Mouse (Mus musculus): ENCODE measurements at regions not wholly inside any gene's neighbourhood (a gene's known extent, or its start where the extent isn't known, plus 50 kb on each side); places are given as distances from the start of the nearest gene placed in this dataset.

GRCm38 (mm10) chr13:102250884-102251283 is 442.5 kb upstream of the Cd180 start:
- 0 out of 2 replicates have a peak, but pooled peaks cover 2% of the 10 kb centered on the region for H3K4me1 ChIP-seq (ENCODE audit: insufficient read depth, low read length)
- H3K9me3 ChIP-seq (ENCODE audit: low read length), result no peaks in the 10 kb centered on the region
- H3K27ac ChIP-seq (ENCODE audit: low read length), result no peak overlapping the region
- no peak overlapping the region for H3K9ac ChIP-seq (replicated peaks; ENCODE audit: low read length)
- no peaks in the 10 kb centered on the region for H3K36me3 ChIP-seq (ENCODE audit: insufficient read depth, low read length)
- ATAC-seq (ENCODE audit: low FRiP score, low TSS enrichment), result no peak
- H3K27me3 ChIP-seq (ENCODE audit: insufficient read depth, low read length), result no peaks in the 10 kb centered on the region
- H3K4me2 ChIP-seq (replicated peaks; ENCODE audit: low read depth, low read length), result no peak overlapping the region
- WGBS, result 68% methylated on average over 2 of the region's 2 CpGs
- no peak overlapping the region for H3K4me3 ChIP-seq (ENCODE audit: low read length)

- Histone ChIP-seq H3K36me3 (ENCODE audit: insufficient read depth, low read length) (no peaks in the 10 kb centered on the region), H3K4me1 (ENCODE audit: insufficient read depth, low read length) (0 out of 2 replicates have a peak, but pooled peaks cover 2% of the 10 kb centered on the region), H3K9me3 (ENCODE audit: low read length) (no peaks in the 10 kb centered on the region), H3K27me3 (ENCODE audit: insufficient read depth, low read length) (no peaks in the 10 kb centered on the region), H3K9ac (replicated peaks; ENCODE audit: low read length) (no peak overlapping the region), H3K27ac (ENCODE audit: low read length) (no peak overlapping the region), H3K4me3 (ENCODE audit: low read length) (no peak overlapping the region), H3K4me2 (replicated peaks; ENCODE audit: low read depth, low read length) (no peak overlapping the region)
- 94% methylated on average over 5 of the region's 5 CpGs for WGBS
- no peak for ATAC-seq (ENCODE audit: low FRiP score, low TSS enrichment)
These were observed 441.6 kb upstream of the Cd180 start for GRCm38 (mm10) chr13:102251709-102252108.

- no peak overlapping the region for H3K27ac ChIP-seq (ENCODE audit: low read length)
These were observed 437.7 kb upstream of the Cd180 start for GRCm38 (mm10) chr13:102255401-102256371.

GRCm38 (mm10) chr13:102258207-102258606 is 435.2 kb upstream of the Cd180 start:
- H3K4me2 ChIP-seq (replicated peaks; ENCODE audit: low read depth, low read length), result no peak overlapping the region
- no peaks in the 10 kb centered on the region for H3K9me3 ChIP-seq (ENCODE audit: low read length)
- no peaks in the 10 kb centered on the region for H3K27me3 ChIP-seq (ENCODE audit: insufficient read depth, low read length)
- ATAC-seq (ENCODE audit: low FRiP score, low TSS enrichment), result no peak
- no peak overlapping the region for H3K4me3 ChIP-seq (ENCODE audit: low read length)
- no peaks in the 10 kb centered on the region for H3K36me3 ChIP-seq (ENCODE audit: insufficient read depth, low read length)
- no peaks in the 10 kb centered on the region for H3K4me1 ChIP-seq (ENCODE audit: insufficient read depth, low read length)
- H3K27ac ChIP-seq (ENCODE audit: low read length), result no peak overlapping the region
- 91% methylated on average over 8 of the region's 8 CpGs for WGBS
- H3K9ac ChIP-seq (replicated peaks; ENCODE audit: low read length), result no peak overlapping the region

More at GRCm38 (mm10) chr13:102255401-102256371, 437.7 kb upstream of the Cd180 start:
- 0 out of 2 replicates have a peak, but pooled peaks cover 2% of the 10 kb centered on the region for H3K4me1 ChIP-seq (ENCODE audit: insufficient read depth, low read length)
- H3K9ac ChIP-seq (replicated peaks; ENCODE audit: low read length), result no peak overlapping the region
- no peaks in the 10 kb centered on the region for H3K27me3 ChIP-seq (ENCODE audit: insufficient read depth, low read length)
- no peaks in the 10 kb centered on the region for H3K9me3 ChIP-seq (ENCODE audit: low read length)
- H3K4me3 ChIP-seq (ENCODE audit: low read length), result no peak overlapping the region
- no peak overlapping the region for H3K4me2 ChIP-seq (replicated peaks; ENCODE audit: low read depth, low read length)
- ATAC-seq (ENCODE audit: low FRiP score, low TSS enrichment), result no peak
- WGBS, result 68% methylated on average over 7 of the region's 7 CpGs
- no peaks in the 10 kb centered on the region for H3K36me3 ChIP-seq (ENCODE audit: insufficient read depth, low read length)

GRCm38 (mm10) chr13:102273818-102274217 is 419.5 kb upstream of the Cd180 start:
- Histone ChIP-seq H3K4me1 (ENCODE audit: insufficient read depth, low read length) (no peaks in the 10 kb centered on the region), H3K27ac (ENCODE audit: low read length) (no peak overlapping the region), H3K9ac (replicated peaks; ENCODE audit: low read length) (no peak overlapping the region), H3K4me2 (replicated peaks; ENCODE audit: low read depth, low read length) (no peak overlapping the region), H3K36me3 (ENCODE audit: insufficient read depth, low read length) (no peaks in the 10 kb centered on the region), H3K4me3 (ENCODE audit: low read length) (no peak overlapping the region), H3K27me3 (ENCODE audit: insufficient read depth, low read length) (no peaks in the 10 kb centered on the region), H3K9me3 (ENCODE audit: low read length) (no peaks in the 10 kb centered on the region)
- ATAC-seq (ENCODE audit: low FRiP score, low TSS enrichment), result no peak
- 91% methylated on average over 3 of the region's 3 CpGs for WGBS

- no peaks in the 10 kb centered on the region for H3K27me3 ChIP-seq (ENCODE audit: insufficient read depth, low read length)
- H3K4me2 ChIP-seq (replicated peaks; ENCODE audit: low read depth, low read length), result no peak overlapping the region
- H3K4me1 ChIP-seq (ENCODE audit: insufficient read depth, low read length), result no peaks in the 10 kb centered on the region
- no peak for ATAC-seq (ENCODE audit: low FRiP score, low TSS enrichment)
- H3K36me3 ChIP-seq (ENCODE audit: insufficient read depth, low read length), result no peaks in the 10 kb centered on the region
- WGBS, result 88% methylated on average over 2 of the region's 2 CpGs
- no peaks in the 10 kb centered on the region for H3K9me3 ChIP-seq (ENCODE audit: low read length)
- H3K27ac ChIP-seq (ENCODE audit: low read length), result no peak overlapping the region
- H3K9ac ChIP-seq (replicated peaks; ENCODE audit: low read length), result no peak overlapping the region
- H3K4me3 ChIP-seq (ENCODE audit: low read length), result no peak overlapping the region
These were observed 418.1 kb upstream of the Cd180 start for GRCm38 (mm10) chr13:102275296-102275695.

GRCm38 (mm10) chr13:102276885-102277284 is 416.5 kb upstream of the Cd180 start:
- no peaks in the 10 kb centered on the region for H3K36me3 ChIP-seq (ENCODE audit: insufficient read depth, low read length)
- no peaks in the 10 kb centered on the region for H3K4me1 ChIP-seq (ENCODE audit: insufficient read depth, low read length)
- H3K27ac ChIP-seq (ENCODE audit: low read length), result no peak overlapping the region
- H3K27me3 ChIP-seq (ENCODE audit: insufficient read depth, low read length), result no peaks in the 10 kb centered on the region
- H3K9ac ChIP-seq (replicated peaks; ENCODE audit: low read length), result no peak overlapping the region
- H3K4me2 ChIP-seq (replicated peaks; ENCODE audit: low read depth, low read length), result no peak overlapping the region
- ATAC-seq (ENCODE audit: low FRiP score, low TSS enrichment), result no peak
- no peaks in the 10 kb centered on the region for H3K9me3 ChIP-seq (ENCODE audit: low read length)
- no peak overlapping the region for H3K4me3 ChIP-seq (ENCODE audit: low read length)

- Histone ChIP-seq H3K36me3 (ENCODE audit: insufficient read depth, low read length) (no peaks in the 10 kb centered on the region), H3K4me1 (ENCODE audit: insufficient read depth, low read length) (no peaks in the 10 kb centered on the region), H3K27ac (ENCODE audit: low read length) (no peak overlapping the region), H3K9me3 (ENCODE audit: low read length) (no peaks in the 10 kb centered on the region), H3K27me3 (ENCODE audit: insufficient read depth, low read length) (no peaks in the 10 kb centered on the region), H3K4me2 (replicated peaks; ENCODE audit: low read depth, low read length) (no peak overlapping the region), H3K4me3 (ENCODE audit: low read length) (no peak overlapping the region), H3K9ac (replicated peaks; ENCODE audit: low read length) (no peak overlapping the region)
- 90% methylated on average over 3 of the region's 3 CpGs for WGBS
- no peak for ATAC-seq (ENCODE audit: low FRiP score, low TSS enrichment)
These were observed 413.2 kb upstream of the Cd180 start for GRCm38 (mm10) chr13:102280198-102280597.

- Histone ChIP-seq H3K4me2 (replicated peaks; ENCODE audit: low read depth, low read length) (no peak overlapping the region), H3K9ac (replicated peaks; ENCODE audit: low read length) (no peak overlapping the region), H3K36me3 (ENCODE audit: insufficient read depth, low read length) (no peaks in the 10 kb centered on the region), H3K4me1 (ENCODE audit: insufficient read depth, low read length) (no peaks in the 10 kb centered on the region), H3K27me3 (ENCODE audit: insufficient read depth, low read length) (no peaks in the 10 kb centered on the region), H3K4me3 (ENCODE audit: low read length) (no peak overlapping the region), H3K9me3 (ENCODE audit: low read length) (no peaks in the 10 kb centered on the region), H3K27ac (ENCODE audit: low read length) (no peak overlapping the region)
- WGBS, result 85% methylated on average over 2 of the region's 2 CpGs
- no peak for ATAC-seq (ENCODE audit: low FRiP score, low TSS enrichment)
These were observed 398.9 kb upstream of the Cd180 start for GRCm38 (mm10) chr13:102294451-102294850.

- H3K27me3 ChIP-seq (ENCODE audit: insufficient read depth, low read length), result no peaks in the 10 kb centered on the region
- no peaks in the 10 kb centered on the region for H3K4me1 ChIP-seq (ENCODE audit: insufficient read depth, low read length)
- H3K4me2 ChIP-seq (replicated peaks; ENCODE audit: low read depth, low read length), result no peak overlapping the region
- no peak overlapping the region for H3K4me3 ChIP-seq (ENCODE audit: low read length)
- WGBS, result 87% methylated on average over 11 of the region's 11 CpGs
- no peaks in the 10 kb centered on the region for H3K36me3 ChIP-seq (ENCODE audit: insufficient read depth, low read length)
- H3K9ac ChIP-seq (replicated peaks; ENCODE audit: low read length), result no peak overlapping the region
- no peaks in the 10 kb centered on the region for H3K9me3 ChIP-seq (ENCODE audit: low read length)
- no peak for ATAC-seq (ENCODE audit: low FRiP score, low TSS enrichment)
- no peak overlapping the region for H3K27ac ChIP-seq (ENCODE audit: low read length)
These were observed 398.3 kb upstream of the Cd180 start for GRCm38 (mm10) chr13:102295079-102295478.
